Mouse (Mus musculus) stomach, postnatal 0 days (tissue): ENCODE measurements around the gene Naglu.

ENCODE experiments used
- CTCF ChIP-seq: IDR thresholded peaks from 2 replicates; pipeline ENCODE4 v1.5.1; 2016; ENCODE audit warnings: antibody characterized with exemption, low read depth, mild to moderate bottlenecking, moderate library complexity
- EP300 ChIP-seq: optimal IDR thresholded peaks from 2 replicates; pipeline ENCODE3; 2016; ENCODE audit warnings: antibody characterized with exemption

- TF ChIP-seq CTCF (no peak), EP300 (no peak)
Observed at GRCm38 (mm10) chr11:101045826-101046225, 24.0 kb upstream of the Naglu start.
